Mouse (Mus musculus): ENCODE data around the gene Dnpep. TPM values are rescaled to one million over a fixed set of nuclear protein-coding genes. Genes with fewer than 3 reads are reported as not detected.

The Dnpep gene
- polyA plus RNA-seq (2015; fragmentation: Nextera tagmentation; extraction: Ambion mirVana) = 145 and 154 TPM in 2 replicates

GRCm38 (mm10) chr1:75317241-75318201 is at the start of gene Dnpep:
Gene Dnpep (minus strand): TSS chr1:75317990.
- peaks cover 15% of the 10 kb centered on the region for H3K4me1 ChIP-seq
- no peaks in the 10 kb centered on the region for H3K27me3 ChIP-seq (replicated peaks)
- no peaks in the 10 kb centered on the region for H3K9me3 ChIP-seq (replicated peaks)
- peak within 1 kb of the TSS; percentile 79 for H3K4me3 ChIP-seq (replicated peaks)
- H3K27ac ChIP-seq (replicated peaks) = peak within 1 kb of the TSS; percentile 95
- under 1% methylated on average over 81 of the region's 92 CpGs for WGBS
- peak within 1 kb of the TSS; percentile 67 for H3K4me2 ChIP-seq
- H3K9ac ChIP-seq (replicated peaks) = peak within 1 kb of the TSS; percentile 78
- H3K36me3 ChIP-seq = peaks cover 29% of the 10 kb centered on the region
- peak; percentile 97 for ATAC-seq (ENCODE audit: low FRiP score)

GRCm38 (mm10) chr1:75365510-75366137 is 47.8 kb upstream of the Dnpep start:
- Histone ChIP-seq H3K27ac (replicated peaks) (0 out of 2 replicates have a peak overlapping the region, but pooled peaks have one; percentile 5), H3K9me3 (replicated peaks) (no peaks in the 10 kb centered on the region), H3K9ac (replicated peaks) (no peak overlapping the region), H3K4me2 (no peak overlapping the region), H3K36me3 (no peaks in the 10 kb centered on the region), H3K4me1 (peaks cover 22% of the 10 kb centered on the region), H3K27me3 (replicated peaks) (peaks cover 31% of the 10 kb centered on the region), H3K4me3 (replicated peaks) (no peak overlapping the region)
- WGBS = 50% methylated on average over 14 of the region's 14 CpGs
- no peak for ATAC-seq (ENCODE audit: low FRiP score)

GRCm38 (mm10) chr1:75363868-75364267 is 46.1 kb upstream of the Dnpep start:
- Histone ChIP-seq H3K36me3 (no peaks in the 10 kb centered on the region), H3K4me1 (peaks cover 19% of the 10 kb centered on the region), H3K27me3 (replicated peaks) (peaks cover 37% of the 10 kb centered on the region), H3K9ac (replicated peaks) (no peak overlapping the region), H3K4me2 (no peak overlapping the region), H3K27ac (replicated peaks) (no peak overlapping the region), H3K4me3 (replicated peaks) (no peak overlapping the region), H3K9me3 (replicated peaks) (no peaks in the 10 kb centered on the region)
- peak; percentile 58; the same call in 1 of the 2 replicates for ATAC-seq (ENCODE audit: low FRiP score)
- 78% methylated on average over 3 of the region's 3 CpGs for WGBS

- Histone ChIP-seq H3K4me3 (replicated peaks) (no peak overlapping the region), H3K9me3 (replicated peaks) (no peaks in the 10 kb centered on the region), H3K27me3 (replicated peaks) (peaks cover 40% of the 10 kb centered on the region), H3K9ac (replicated peaks) (no peak overlapping the region), H3K4me1 (peaks cover 24% of the 10 kb centered on the region), H3K36me3 (no peaks in the 10 kb centered on the region), H3K4me2 (no peak overlapping the region), H3K27ac (replicated peaks) (no peak overlapping the region)
- no peak for ATAC-seq (ENCODE audit: low FRiP score)
- WGBS = 40% methylated on average over 4 of the region's 4 CpGs
Measured at GRCm38 (mm10) chr1:75361750-75362149, 44.0 kb upstream of the Dnpep start.

- H3K9me3 ChIP-seq (replicated peaks) = no peaks in the 10 kb centered on the region
- ATAC-seq (ENCODE audit: low FRiP score) = no peak
- WGBS = 43% methylated on average over 4 of the region's 4 CpGs
- no peak overlapping the region for H3K9ac ChIP-seq (replicated peaks)
- no peak overlapping the region for H3K27ac ChIP-seq (replicated peaks)
- peaks cover 40% of the 10 kb centered on the region for H3K27me3 ChIP-seq (replicated peaks)
- H3K4me2 ChIP-seq = peak overlapping the region; percentile 52; the same call in 1 of the 2 replicates
- H3K4me3 ChIP-seq (replicated peaks) = no peak overlapping the region
- peaks cover 24% of the 10 kb centered on the region for H3K4me1 ChIP-seq
- H3K36me3 ChIP-seq = no peaks in the 10 kb centered on the region
Measured at GRCm38 (mm10) chr1:75361123-75361522, 43.3 kb upstream of the Dnpep start.

GRCm38 (mm10) chr1:75360112-75361031 is 42.6 kb upstream of the Dnpep start, which contains the start of gene Des:
Gene Des (plus strand): TSS chr1:75360329.
- Histone ChIP-seq H3K27ac (replicated peaks) (no peak within 1 kb of the TSS), H3K9me3 (replicated peaks) (no peaks in the 10 kb centered on the region), H3K4me2 (peak within 1 kb of the TSS; percentile 52), H3K4me3 (replicated peaks) (peak within 1 kb of the TSS; percentile 27), H3K9ac (replicated peaks) (no peak within 1 kb of the TSS), H3K4me1 (peaks cover 20% of the 10 kb centered on the region), H3K27me3 (replicated peaks) (peaks cover 40% of the 10 kb centered on the region), H3K36me3 (no peaks in the 10 kb centered on the region)
- WGBS = 4% methylated on average over 77 of the region's 80 CpGs
- ATAC-seq (ENCODE audit: low FRiP score) = no peak; the same call in 1 of the 2 replicates

GRCm38 (mm10) chr1:75359346-75359745 is 41.6 kb upstream of the Dnpep start:
- H3K9me3 ChIP-seq (replicated peaks) = no peaks in the 10 kb centered on the region
- H3K9ac ChIP-seq (replicated peaks) = no peak overlapping the region
- H3K4me1 ChIP-seq = peaks cover 18% of the 10 kb centered on the region
- H3K4me3 ChIP-seq (replicated peaks) = no peak overlapping the region
- H3K27ac ChIP-seq (replicated peaks) = no peak overlapping the region
- WGBS = 72% methylated on average over 13 of the region's 13 CpGs
- no peak for ATAC-seq (ENCODE audit: low FRiP score)
- H3K4me2 ChIP-seq = no peak overlapping the region
- H3K27me3 ChIP-seq (replicated peaks) = peaks cover 40% of the 10 kb centered on the region
- no peaks in the 10 kb centered on the region for H3K36me3 ChIP-seq

GRCm38 (mm10) chr1:75358009-75358408 is 40.2 kb upstream of the Dnpep start:
- Histone ChIP-seq H3K27me3 (replicated peaks) (peaks cover 40% of the 10 kb centered on the region), H3K9ac (replicated peaks) (no peak overlapping the region), H3K4me3 (replicated peaks) (no peak overlapping the region), H3K4me1 (peaks cover 14% of the 10 kb centered on the region), H3K27ac (replicated peaks) (no peak overlapping the region), H3K4me2 (no peak overlapping the region), H3K36me3 (no peaks in the 10 kb centered on the region), H3K9me3 (replicated peaks) (no peaks in the 10 kb centered on the region)
- 92% methylated on average over 4 of the region's 4 CpGs for WGBS
- ATAC-seq (ENCODE audit: low FRiP score) = no peak

- H3K27me3 ChIP-seq (replicated peaks) = peaks cover 37% of the 10 kb centered on the region
Measured at GRCm38 (mm10) chr1:75357261-75357660, 39.5 kb upstream of the Dnpep start.

GRCm38 (mm10) chr1:75349275-75349674 is 31.5 kb upstream of the Dnpep start:
- no peak overlapping the region for H3K4me3 ChIP-seq (replicated peaks)
- no peaks in the 10 kb centered on the region for H3K36me3 ChIP-seq
- no peaks in the 10 kb centered on the region for H3K9me3 ChIP-seq (replicated peaks)
- peaks cover 2% of the 10 kb centered on the region for H3K27me3 ChIP-seq (replicated peaks)
- WGBS = 46% methylated on average over 5 of the region's 5 CpGs
- no peak overlapping the region for H3K27ac ChIP-seq (replicated peaks)
- H3K4me2 ChIP-seq = no peak overlapping the region
- no peak overlapping the region for H3K9ac ChIP-seq (replicated peaks)
- H3K4me1 ChIP-seq = peaks cover 8% of the 10 kb centered on the region
- no peak for ATAC-seq (ENCODE audit: low FRiP score)

More at GRCm38 (mm10) chr1:75357261-75357660, 39.5 kb upstream of the Dnpep start:
- Histone ChIP-seq H3K4me3 (replicated peaks) (no peak overlapping the region), H3K4me1 (peaks cover 14% of the 10 kb centered on the region), H3K4me2 (no peak overlapping the region), H3K9ac (replicated peaks) (no peak overlapping the region), H3K27ac (replicated peaks) (no peak overlapping the region), H3K9me3 (replicated peaks) (no peaks in the 10 kb centered on the region), H3K36me3 (no peaks in the 10 kb centered on the region)
- WGBS = 68% methylated on average over 7 of the region's 7 CpGs
- ATAC-seq (ENCODE audit: low FRiP score) = no peak

GRCm38 (mm10) chr1:75347279-75347678 is 29.5 kb upstream of the Dnpep start:
- no peak overlapping the region for H3K4me3 ChIP-seq (replicated peaks)
- H3K4me1 ChIP-seq = peaks cover 11% of the 10 kb centered on the region
- peaks cover 8% of the 10 kb centered on the region for H3K27me3 ChIP-seq (replicated peaks)
- H3K36me3 ChIP-seq = no peaks in the 10 kb centered on the region
- H3K4me2 ChIP-seq = no peak overlapping the region
- WGBS = 85% methylated on average over 5 of the region's 5 CpGs
- no peak for ATAC-seq (ENCODE audit: low FRiP score)
- no peak overlapping the region for H3K9ac ChIP-seq (replicated peaks)
- no peak overlapping the region for H3K27ac ChIP-seq (replicated peaks)
- no peaks in the 10 kb centered on the region for H3K9me3 ChIP-seq (replicated peaks)
